19 mouse cellular contexts compared by ENCODE assay signal in genomic region chr17:88885526-88885925, GRCm38 (mm10).
"Had no signal": no experiment of that assay in that cellular context is flagged by ENCODE, and none has a peak within 500 bp of the region (broad histone marks: within the 10 kb centered on the region; RNA-seq: fewer than 3 reads in every experiment).

No protein-coding gene starts in this region.

- DNase-seq: kidney, adult 8-10 months; kidney, postnatal 10 days; kidney, postnatal 36 days; layer of hippocampus, postnatal 36 days; liver, embryonic 13.5 days; lung, adult 2 months; lung, postnatal 14 days; lung, postnatal 4 days; right cerebral cortex, adult 18-20 months; right cerebral cortex, postnatal 14 days; right cerebral cortex, postnatal 4 days; thymus, postnatal 25 days had no signal

- H3K9ac ChIP-seq: kidney, embryonic 15.5 days; liver, embryonic 13.5 days; midbrain, embryonic 12.5 days; midbrain, embryonic 15.5 days; neural tube, embryonic 13.5 days; stomach, embryonic 15.5 days had no signal

- H3K36me3 ChIP-seq: kidney, embryonic 15.5 days; liver, embryonic 13.5 days; midbrain, embryonic 12.5 days; midbrain, embryonic 15.5 days; neural tube, embryonic 13.5 days; stomach, embryonic 15.5 days had no signal

- H3K27me3 ChIP-seq: kidney, embryonic 15.5 days; liver, embryonic 13.5 days; midbrain, embryonic 12.5 days; midbrain, embryonic 15.5 days; neural tube, embryonic 13.5 days; stomach, embryonic 15.5 days had no signal

- H3K4me1 ChIP-seq: kidney, embryonic 15.5 days; liver, embryonic 13.5 days; midbrain, embryonic 12.5 days; midbrain, embryonic 15.5 days; neural tube, embryonic 13.5 days; stomach, embryonic 15.5 days had no signal

- H3K4me3 ChIP-seq: kidney, embryonic 15.5 days; left cerebral cortex, adult 2 months; liver, embryonic 13.5 days; midbrain, embryonic 12.5 days; midbrain, embryonic 15.5 days; myocyte; neural tube, embryonic 13.5 days; stomach, embryonic 15.5 days had no signal

- H3K27ac ChIP-seq: kidney, embryonic 15.5 days; left cerebral cortex, adult 2 months; liver, embryonic 13.5 days; midbrain, embryonic 12.5 days; midbrain, embryonic 15.5 days; neural tube, embryonic 13.5 days; stomach, embryonic 15.5 days had no signal

- H3K9me3 ChIP-seq: kidney, embryonic 15.5 days; liver, embryonic 13.5 days; midbrain, embryonic 12.5 days; midbrain, embryonic 15.5 days; neural tube, embryonic 13.5 days; stomach, embryonic 15.5 days had no signal

- ATAC-seq: midbrain, embryonic 15.5 days had no signal

- H3K4me2 ChIP-seq: kidney, embryonic 15.5 days; liver, embryonic 13.5 days; midbrain, embryonic 12.5 days; midbrain, embryonic 15.5 days; neural tube, embryonic 13.5 days; stomach, embryonic 15.5 days had no signal
